Mouse (Mus musculus) cortical plate, adult 2 months (tissue): Measurements from ENCODE around the gene Dus2.

ENCODE experiments used
- CTCF ChIP-seq: fragments of 200-500 bp; IDR thresholded peaks from 2 replicates; pipeline ENCODE4 v1.5.1; 2011; ENCODE audit warnings: mild to moderate bottlenecking, control low read depth, low read length; ENCODE audit not compliant: insufficient read depth; ENCODE audit errors: extremely low read depth
- POLR2A ChIP-seq: fragments of 200-500 bp; IDR thresholded peaks from 2 replicates; pipeline ENCODE4 v1.6.1; 2011; ENCODE audit warnings: mild to moderate bottlenecking, low read length, control low read depth; ENCODE audit not compliant: insufficient read depth; ENCODE audit errors: extremely low read depth

GRCm38 (mm10) chr8:105993226-105993625, 2.1 kb downstream of the Dus2 start:
- no peak for TF ChIP-seq CTCF
- no peak for TF ChIP-seq POLR2A
